Mouse (Mus musculus) embryonic facial prominence, embryonic 13.5 days (tissue): Measurements from ENCODE around the gene Ky. TPM values are rescaled to one million over a fixed set of nuclear protein-coding genes. Genes with fewer than 3 reads are reported as not detected.
A peak's percentile ranks its signal among the peaks of the same experiment; 100 is the strongest.

Source experiments
- ATAC-seq: fragments of 200-750 bp; cut with Nextera tagmentation; 2 replicates; pipeline ENCODE4 v1.8.0; 2017; ENCODE audit warnings: low read depth; ENCODE audit not compliant: insufficient number of reproducible peaks, insufficient read depth, low FRiP score, low TSS enrichment
- H3K27ac ChIP-seq: fragments of 300-500 bp; sonication (generic); 2 replicates; pipeline ENCODE4 v1.5.1; 2015; ENCODE audit warnings: moderate library complexity, mild to moderate bottlenecking, inconsistent platforms
- H3K27me3 ChIP-seq: fragments of 300-500 bp; sonication (generic); 2 replicates; pipeline ENCODE4 v1.6.1; 2015; ENCODE audit warnings: mild to moderate bottlenecking, inconsistent platforms
- H3K36me3 ChIP-seq: fragments of 300-500 bp; sonication (generic); 2 replicates; pipeline ENCODE4 v1.6.1; 2015; ENCODE audit warnings: mild to moderate bottlenecking, inconsistent platforms
- H3K4me1 ChIP-seq: fragments of 300-500 bp; sonication (generic); 2 replicates; pipeline ENCODE4 v1.6.1; 2015; ENCODE audit warnings: inconsistent platforms
- H3K4me2 ChIP-seq: fragments of 300-500 bp; sonication (generic); 2 replicates; pipeline ENCODE4 v1.6.1; 2015; ENCODE audit warnings: moderate library complexity, mild to moderate bottlenecking, inconsistent platforms
- H3K4me3 ChIP-seq: fragments of 300-500 bp; sonication (generic); 2 replicates; pipeline ENCODE4 v1.5.1; 2015; ENCODE audit warnings: mild to moderate bottlenecking, inconsistent platforms
- H3K9ac ChIP-seq: fragments of 300-500 bp; sonication (generic); 2 replicates; pipeline ENCODE4 v1.6.1; 2015; ENCODE audit warnings: mild to moderate bottlenecking, inconsistent platforms
- H3K9me3 ChIP-seq: fragments of 300-500 bp; sonication (generic); 2 replicates; pipeline ENCODE4 v1.6.1; 2016; ENCODE audit warnings: inconsistent platforms
- WGBS: fragments of 180-500 bp; shearing (Covaris S2); methylation state at CpG from one replicate; pipeline ENCODE4 v1.1.7; 2015; ENCODE audit warnings: mixed read lengths; 5-methylcytosine and 5-hydroxymethylcytosine counted together
- polyA plus RNA-seq: library from polyadenylated mRNA; unstranded; fragments of >200 nt; fragmentation: Nextera tagmentation; extraction: Ambion mirVana; gene quantifications from 2 replicates; pipeline ENCODE4 v1.2.1, GENCODE M21; 2015

Ky gene
- polyA plus RNA-seq, 1 experiment from 2014 or later, result 0.13 TPM

GRCm38 (mm10) chr9:102572888-102573287 lies 67.3 kb downstream of the Ky start:
- no peaks in the 10 kb centered on the region for H3K36me3 ChIP-seq
- no peaks in the 10 kb centered on the region for H3K4me1 ChIP-seq
- WGBS, result 82% methylated on average over 5 of the region's 5 CpGs
- no peak for ATAC-seq
- no peak overlapping the region for H3K27ac ChIP-seq
- H3K9me3 ChIP-seq, result no peaks in the 10 kb centered on the region
- H3K27me3 ChIP-seq, result no peaks in the 10 kb centered on the region
- no peak overlapping the region for H3K4me2 ChIP-seq
- H3K4me3 ChIP-seq, result no peak overlapping the region
- H3K9ac ChIP-seq, result no peak overlapping the region

GRCm38 (mm10) chr9:102577480-102577879 lies 71.9 kb downstream of the Ky start:
- Histone ChIP-seq H3K27ac (no peak overlapping the region), H3K4me1 (no peaks in the 10 kb centered on the region), H3K27me3 (no peaks in the 10 kb centered on the region), H3K9ac (no peak overlapping the region), H3K4me2 (no peak overlapping the region), H3K36me3 (no peaks in the 10 kb centered on the region), H3K4me3 (no peak overlapping the region), H3K9me3 (no peaks in the 10 kb centered on the region)
- ATAC-seq, result no peak
- WGBS, result 68% methylated on average over 5 of the region's 5 CpGs

GRCm38 (mm10) chr9:102581921-102582469 lies 76.4 kb downstream of the Ky start:
- Histone ChIP-seq H3K36me3 (peaks cover 30% of the 10 kb centered on the region), H3K27ac (no peak overlapping the region), H3K27me3 (no peaks in the 10 kb centered on the region), H3K4me1 (0 out of 2 replicates have a peak, but pooled peaks cover 4% of the 10 kb centered on the region), H3K9me3 (no peaks in the 10 kb centered on the region), H3K9ac (no peak overlapping the region), H3K4me3 (no peak overlapping the region), H3K4me2 (no peak overlapping the region)
- 76% methylated on average over 12 of the region's 12 CpGs for WGBS
- no peak for ATAC-seq

GRCm38 (mm10) chr9:102587347-102587746 lies 81.8 kb downstream of the Ky start:
- no peak overlapping the region for H3K27ac ChIP-seq

GRCm38 (mm10) chr9:102594667-102595393 lies 89.3 kb downstream of the Ky start:
- no peak overlapping the region for H3K9ac ChIP-seq
- no peak for ATAC-seq
- peaks cover 44% of the 10 kb centered on the region for H3K36me3 ChIP-seq
- H3K27me3 ChIP-seq, result no peaks in the 10 kb centered on the region
- 57% methylated on average over 6 of the region's 6 CpGs for WGBS
- H3K4me1 ChIP-seq, result peaks cover 10% of the 10 kb centered on the region
- H3K27ac ChIP-seq, result 0 out of 2 replicates have a peak overlapping the region, but pooled peaks have one; percentile 44
- no peak overlapping the region for H3K4me2 ChIP-seq
- no peaks in the 10 kb centered on the region for H3K9me3 ChIP-seq
- no peak overlapping the region for H3K4me3 ChIP-seq

More at GRCm38 (mm10) chr9:102587347-102587746, 81.8 kb downstream of the Ky start:
- 80% methylated on average over 5 of the region's 5 CpGs for WGBS
- no peak for ATAC-seq
- Histone ChIP-seq H3K4me2 (no peak overlapping the region), H3K27me3 (no peaks in the 10 kb centered on the region), H3K9ac (no peak overlapping the region), H3K9me3 (no peaks in the 10 kb centered on the region), H3K4me1 (0 out of 2 replicates have a peak, but pooled peaks cover 4% of the 10 kb centered on the region), H3K36me3 (peaks cover 43% of the 10 kb centered on the region), H3K4me3 (no peak overlapping the region)

Other genes starting within 250 kb of the Ky start
- gene Ephb1, start 151.1 kb upstream of the Ky start, polyA plus RNA-seq, result 5.2 and 7.0 TPM in 2 replicates
- 195 and 200 TPM in 2 replicates for gene Anapc13, start 120.5 kb downstream of the Ky start, polyA plus RNA-seq
- 50.9 and 57.8 TPM in 2 replicates for gene Cep63, start 120.8 kb downstream of the Ky start, polyA plus RNA-seq
- 54.0 and 55.8 TPM in 2 replicates for gene Amotl2, start 210.9 kb downstream of the Ky start, polyA plus RNA-seq